Mouse (Mus musculus): ENCODE measurements around the gene Rnf34.

DNA sequence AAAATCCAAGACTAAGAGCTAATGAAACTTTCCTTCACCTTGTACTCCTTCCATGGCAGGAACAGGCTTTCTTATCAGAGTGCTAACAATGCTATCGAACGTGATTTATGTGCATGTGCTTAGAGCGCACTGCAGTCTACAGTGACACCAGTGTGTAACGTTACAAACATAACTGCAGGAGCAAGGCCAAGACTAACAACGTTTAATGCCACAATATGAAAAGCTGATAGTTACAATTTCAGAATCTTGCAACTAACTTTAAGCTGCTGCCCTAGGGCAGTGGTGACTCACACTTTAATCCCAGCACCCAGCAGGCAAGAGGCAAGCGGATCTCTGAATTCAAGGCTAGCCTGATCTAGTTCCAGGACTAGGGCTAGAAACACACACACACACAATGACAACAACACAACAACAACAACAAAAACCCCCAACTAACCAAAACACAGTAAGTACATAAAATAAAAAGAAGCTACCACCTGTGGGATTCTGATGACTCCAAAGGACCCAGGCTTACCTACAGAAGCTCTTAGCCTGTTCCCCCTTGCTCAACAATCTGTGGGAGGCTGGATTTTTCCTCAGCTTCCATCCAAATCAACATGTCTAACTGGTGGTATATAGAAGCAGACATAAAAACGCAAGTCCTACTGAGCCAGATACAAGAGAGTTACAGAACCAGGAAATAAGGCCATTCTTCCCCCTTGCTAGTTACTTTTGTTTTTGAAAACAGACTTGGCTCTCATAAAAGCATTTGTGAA lies 34.9 kb downstream of the Rnf34 start:
- TF ChIP-seq EP300 (IDR thresholded peaks at IDR 0.05; ENCODE audit: low read depth) (no peak), CTCF (IDR thresholded peaks at IDR 0.05; ENCODE audit: low read depth) (no peak)
